Mouse (Mus musculus) testis, adult 2 months (tissue): ENCODE data around the gene Batf3.

Experiments
- CTCF ChIP-seq: fragments of 200-500 bp; IDR thresholded peaks from 2 replicates; pipeline ENCODE4 v1.5.1; 2012; ENCODE audit warnings: low read depth, mild to moderate bottlenecking, inconsistent platforms, low read length, moderate library complexity; ENCODE audit not compliant: control insufficient read depth, insufficient read depth, insufficient replicate concordance
- POLR2A ChIP-seq: fragments of 200-500 bp; IDR thresholded peaks from 2 replicates; pipeline ENCODE4 v1.6.1; 2012; ENCODE audit warnings: low read depth, mild to moderate bottlenecking, inconsistent platforms, low read length, moderate library complexity; ENCODE audit not compliant: control insufficient read depth

DNA sequence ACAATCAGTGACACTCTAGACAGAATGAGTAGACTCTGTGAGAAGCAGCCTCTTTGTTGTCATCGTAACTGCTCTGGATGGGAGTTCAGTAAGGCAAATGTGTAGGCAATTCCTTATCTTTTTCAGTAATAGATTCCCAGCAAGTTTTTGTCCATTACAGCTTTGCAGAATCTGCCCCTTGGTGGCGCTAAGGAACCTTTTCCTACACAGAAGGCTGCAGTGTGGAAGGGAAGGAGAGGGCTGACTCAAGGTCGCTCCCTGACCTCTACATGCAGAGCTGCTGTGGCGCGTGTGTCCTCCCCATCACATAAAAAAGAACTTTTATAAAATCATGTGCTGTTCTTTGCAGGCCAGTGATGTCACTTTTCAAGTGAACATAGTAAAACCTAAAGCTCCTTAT is 29.3 kb upstream of the Batf3 start:
- TF ChIP-seq CTCF (no peak), POLR2A (no peak)
